Mouse (Mus musculus) myocyte (in vitro differentiated cells): Measurements from ENCODE around the gene Krt82. TPM values are rescaled to one million over a fixed set of nuclear protein-coding genes. Genes with fewer than 3 reads are reported as not detected.

Source experiments
- H3K27me3 ChIP-seq: one replicate; pipeline ENCODE4 v1.6.1; 2011; ENCODE audit not compliant: control insufficient read depth, insufficient read depth, insufficient read length
- H3K36me3 ChIP-seq: one replicate; pipeline ENCODE4 v1.6.1; 2011; ENCODE audit not compliant: control insufficient read depth, insufficient read depth
- H3K4me2 ChIP-seq: one replicate; pipeline ENCODE4 v1.6.1; 2011; ENCODE audit warnings: low read depth, control low read depth
- H3K4me3 ChIP-seq: one replicate; pipeline ENCODE4 v1.5.1; 2011; ENCODE audit warnings: mild to moderate bottlenecking, control low read depth, moderate library complexity
- H3K79me2 ChIP-seq: one replicate; pipeline ENCODE4 v1.6.1; 2011; ENCODE audit not compliant: control insufficient read depth, insufficient read depth
- H3ac ChIP-seq: one replicate; pipeline ENCODE4 v1.6.1; 2011; ENCODE audit not compliant: control insufficient read depth, insufficient read length
- MAX ChIP-seq: IDR thresholded peaks from one replicate; pipeline ENCODE4 v1.6.1; 2011; ENCODE audit warnings: low read depth, mild to moderate bottlenecking, control low read depth
- POLR2A ChIP-seq: IDR thresholded peaks from one replicate; pipeline ENCODE4 v1.6.1; 2011; ENCODE audit warnings: low read depth, mild to moderate bottlenecking, control low read depth, moderate library complexity; ENCODE audit not compliant: insufficient read length
- POLR2AphosphoS2 ChIP-seq: IDR thresholded peaks from one replicate; pipeline ENCODE4 v1.6.1; 2011; ENCODE audit warnings: low read depth, control low read depth; ENCODE audit not compliant: insufficient read length
- REST ChIP-seq: IDR thresholded peaks from one replicate; pipeline ENCODE4 v1.6.1; 2011; ENCODE audit warnings: mild to moderate bottlenecking, control low read depth, moderate library complexity; ENCODE audit not compliant: insufficient read depth, insufficient read length
- SRF ChIP-seq: IDR thresholded peaks from one replicate; pipeline ENCODE4 v1.6.1; 2011; ENCODE audit warnings: low read depth; ENCODE audit not compliant: control insufficient read depth, insufficient read length
- TCF3 ChIP-seq: IDR thresholded peaks from one replicate; pipeline ENCODE4 v1.6.1; 2011; ENCODE audit warnings: low read depth, control low read depth; ENCODE audit not compliant: insufficient read length
- USF1 ChIP-seq: IDR thresholded peaks from one replicate; pipeline ENCODE4 v1.6.1; 2011; ENCODE audit warnings: low read depth, mild to moderate bottlenecking, control low read depth, moderate library complexity
- polyA plus RNA-seq: library from polyadenylated mRNA; unstranded; fragments of >200 nt; fragmentation: generic; extraction: Trizol; gene quantifications from one replicate; pipeline ENCODE4 v1.2.1, GENCODE M21; 2012; ENCODE audit warnings: missing spikeins

Gene Krt82
- polyA plus RNA-seq, 1 experiment = not detected

- no peak overlapping the region for H3ac ChIP-seq
- no peak overlapping the region for H3K4me2 ChIP-seq
- no peak for TF ChIP-seq POLR2AphosphoS2
- no peak for TF ChIP-seq POLR2A
- no peak for TF ChIP-seq MAX
- no peak for TF ChIP-seq SRF
- no peak for TF ChIP-seq TCF3
- no peak overlapping the region for H3K4me3 ChIP-seq
- no peaks in the 10 kb centered on the region for H3K79me2 ChIP-seq
- H3K36me3 ChIP-seq = no peaks in the 10 kb centered on the region
- H3K27me3 ChIP-seq = peaks cover 59% of the 10 kb centered on the region
Observed at GRCm38 (mm10) chr15:101493713-101494112, 56.8 kb downstream of the Krt82 start.

- H3K27me3 ChIP-seq = peaks cover 68% of the 10 kb centered on the region
Observed at GRCm38 (mm10) chr15:101492718-101493117, 57.7 kb downstream of the Krt82 start.

GRCm38 (mm10) chr15:101491431-101491830 is 59.0 kb downstream of the Krt82 start, which contains the start of gene Krt83:
TSS of gene Krt83 (minus strand) at chr15:101491512.
- TF ChIP-seq TCF3 (no peak), REST (no peak)
- no peak within 1 kb of the TSS for H3K4me2 ChIP-seq
- H3K36me3 ChIP-seq = no peaks in the 10 kb centered on the region
- H3K4me3 ChIP-seq = no peak within 1 kb of the TSS
- peaks cover 78% of the 10 kb centered on the region for H3K27me3 ChIP-seq
- H3ac ChIP-seq = no peak within 1 kb of the TSS
- H3K79me2 ChIP-seq = no peaks in the 10 kb centered on the region

More at GRCm38 (mm10) chr15:101492718-101493117, 57.7 kb downstream of the Krt82 start:
- Histone ChIP-seq H3K36me3 (no peaks in the 10 kb centered on the region), H3K4me3 (no peak overlapping the region), H3K4me2 (no peak overlapping the region), H3K79me2 (no peaks in the 10 kb centered on the region), H3ac (no peak overlapping the region)
- TF ChIP-seq REST (no peak), USF1 (peak; percentile 8)

Other genes with a start within 250 kb of the Krt82 start
- gene Krt80, start 180.5 kb downstream of the Krt82 start, polyA plus RNA-seq = 7.7 TPM
- gene Krt7, start 139.6 kb downstream of the Krt82 start, polyA plus RNA-seq = 0.04 TPM
- not detected for gene Krt87, start 111.9 kb downstream of the Krt82 start, polyA plus RNA-seq
- not detected for gene Krt88, start 102.9 kb downstream of the Krt82 start, polyA plus RNA-seq
- gene Krt81, start 86.9 kb downstream of the Krt82 start, polyA plus RNA-seq = not detected
- not detected for gene Krt86, start 77.2 kb downstream of the Krt82 start, polyA plus RNA-seq
- gene Krt83, start 59.2 kb downstream of the Krt82 start, polyA plus RNA-seq = not detected
- not detected for gene Gm49425, start 33.4 kb downstream of the Krt82 start, polyA plus RNA-seq
- not detected for gene Krt84, start 17.8 kb downstream of the Krt82 start, polyA plus RNA-seq
- gene Krt90, start 12.3 kb upstream of the Krt82 start, polyA plus RNA-seq = not detected
- gene Krt75, start 23.2 kb upstream of the Krt82 start, polyA plus RNA-seq = not detected
- not detected for gene Gm5414, start 77.5 kb upstream of the Krt82 start, polyA plus RNA-seq
- not detected for gene Gm5478, start 96.7 kb upstream of the Krt82 start, polyA plus RNA-seq
- not detected for gene Krt6b, start 129.6 kb upstream of the Krt82 start, polyA plus RNA-seq
- not detected for gene Krt6a, start 143.6 kb upstream of the Krt82 start, polyA plus RNA-seq
- 0.02 TPM for gene Krt5, start 162.2 kb upstream of the Krt82 start, polyA plus RNA-seq
- gene Krt71, start 192.4 kb upstream of the Krt82 start, polyA plus RNA-seq = not detected
- not detected for gene Krt72, start 235.8 kb upstream of the Krt82 start, polyA plus RNA-seq